Mouse (Mus musculus): ENCODE data around the gene Ppm1h. TPM values are rescaled to one million over a fixed set of nuclear protein-coding genes. Genes with fewer than 3 reads are reported as not detected.

The Ppm1h gene
- polyA plus RNA-seq, 1 experiment from 2014 or later: 26.0 TPM

DNA sequence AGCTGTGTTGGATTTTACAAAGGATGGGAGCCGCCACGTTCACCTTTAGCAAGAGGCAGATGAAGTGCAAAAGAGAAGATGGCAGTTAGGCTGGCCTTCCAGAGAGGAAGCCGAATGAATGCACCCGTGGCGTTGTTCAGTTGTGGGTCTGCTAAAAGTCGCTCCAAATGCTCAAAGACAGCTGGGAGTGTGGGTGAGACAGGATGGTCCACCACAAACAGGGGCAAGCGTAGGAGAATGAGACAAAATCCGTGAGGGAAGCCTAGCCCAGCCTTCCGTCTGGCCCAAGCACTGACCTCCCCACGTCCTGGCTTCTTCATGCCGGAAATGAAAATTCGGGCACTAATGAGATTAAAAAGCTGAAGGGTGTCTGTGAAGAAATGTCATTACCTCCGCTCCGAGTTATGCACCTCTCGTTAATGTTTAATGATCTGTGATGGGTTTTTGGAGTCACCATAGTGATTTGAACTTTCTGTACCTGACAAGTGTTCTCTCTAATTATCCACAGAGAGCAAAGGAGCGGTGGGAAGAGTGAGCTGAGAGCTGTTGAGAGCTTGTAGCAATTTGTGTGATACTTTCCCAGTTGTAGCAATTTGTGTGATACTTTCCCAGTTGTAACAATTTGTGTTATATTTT lies 148.3 kb downstream of the Ppm1h start:
- no peak for DNase-seq (ENCODE audit: low read depth, low spot score)
- POLR2A ChIA-PET: interaction anchor here (0.6 to 2.1 kb wide), 7 partner anchors 13 to 158 kb away, joined by 3 to 7 read pairs (median 4); no protein-coding TSS in a partner anchor
- CTCF ChIA-PET: interaction anchor here (1.2 to 2.6 kb wide), 4 partner anchors 17 to 68 kb away, joined by 3 to 10 read pairs (median 8); no protein-coding TSS in a partner anchor
- peak; percentile 75 for ATAC-seq
- no peaks in the 10 kb centered on the region for H3K27me3 ChIP-seq
- in situ Hi-C loops (cut with MboI; ENCODE audit: low pct_unique_long_range_greater_than_20kb): no loop called here
- no peak for TF ChIP-seq CTCF (IDR thresholded peaks at IDR 0.05)

DNA sequence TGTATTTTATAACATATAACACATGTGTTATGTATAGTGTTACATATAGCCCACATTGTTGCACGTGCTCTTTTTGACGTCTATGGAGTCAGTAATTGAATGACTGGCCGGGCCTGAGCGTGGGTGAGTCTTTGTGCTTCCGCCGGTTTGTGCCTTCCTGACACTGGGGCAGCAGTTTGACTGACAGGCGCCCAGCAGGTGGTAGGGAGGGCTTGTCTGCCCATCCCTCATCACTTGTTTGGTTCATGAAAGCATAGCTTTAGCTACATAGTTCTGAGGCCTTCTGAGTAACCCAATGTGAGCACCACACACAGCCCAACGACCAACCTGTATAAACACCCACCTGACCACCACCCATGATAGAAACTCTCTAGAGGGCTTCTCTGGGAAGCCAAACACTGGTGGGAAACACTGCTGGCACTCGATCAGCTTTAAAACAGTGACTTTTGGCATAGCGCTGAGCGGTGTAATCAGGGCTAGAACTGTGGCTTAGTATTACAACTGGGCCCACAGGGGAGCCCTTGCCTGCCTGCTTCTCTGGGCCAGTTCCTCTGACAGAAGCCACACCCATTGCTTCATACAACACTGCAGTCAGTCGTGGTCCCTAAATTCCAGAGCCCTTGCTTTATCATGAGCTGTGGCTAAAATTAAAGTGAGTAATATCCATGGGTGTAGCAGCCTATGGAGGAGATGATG lies 149.3 kb downstream of the Ppm1h start:
- no peaks in the 10 kb centered on the region for H3K27me3 ChIP-seq
- TF ChIP-seq CTCF (IDR thresholded peaks at IDR 0.05): no peak
- CTCF ChIA-PET: interaction anchor here (1.1 to 2.5 kb wide), 8 partner anchors 13 to 44 kb away, joined by 3 to 10 read pairs (median 6); no protein-coding TSS in a partner anchor
- ATAC-seq: peak; percentile 45
- no peak for DNase-seq (ENCODE audit: low read depth, low spot score)
- POLR2A ChIA-PET: interaction anchor here (1.6 to 2.1 kb wide), 3 partner anchors 14 to 157 kb away, joined by 5 to 7 read pairs (median 6); no protein-coding TSS in a partner anchor
- in situ Hi-C loops (cut with MboI; ENCODE audit: low pct_unique_long_range_greater_than_20kb): no loop called here

DNA sequence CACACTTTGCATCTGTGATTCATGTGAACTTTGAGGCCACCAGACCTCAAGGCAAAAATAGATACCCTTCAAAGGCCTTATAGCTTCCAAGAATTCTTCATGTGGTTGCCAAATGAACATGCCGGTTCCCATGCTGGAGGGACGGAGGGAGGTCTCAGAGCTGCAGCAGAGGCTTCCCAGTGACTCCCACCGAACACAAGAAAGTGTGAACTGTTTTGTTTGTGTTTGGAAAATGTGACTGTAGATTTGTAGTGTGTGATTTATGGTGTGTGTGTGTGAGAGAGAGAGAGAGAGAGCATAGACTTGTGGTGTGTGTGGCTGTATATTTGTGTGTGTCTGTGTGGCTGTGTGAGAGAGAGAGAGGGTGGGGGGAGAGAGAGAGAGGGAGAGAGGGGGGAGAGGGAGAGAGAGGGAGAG lies 151.2 kb downstream of the Ppm1h start:
- ATAC-seq (no peak), DNase-seq (ENCODE audit: low read depth, low spot score) (no peak)
- no peaks in the 10 kb centered on the region for H3K27me3 ChIP-seq
- no peak for TF ChIP-seq CTCF (IDR thresholded peaks at IDR 0.05)
- POLR2A ChIA-PET: interaction anchor here (0.6 to 1.4 kb wide), 3 partner anchors 16 to 51 kb away, joined by 3 to 4 read pairs (median 3); no protein-coding TSS in a partner anchor
- CTCF ChIA-PET: interaction anchor here (0.9 to 2.3 kb wide), 5 partner anchors 16 to 29 kb away, joined by 3 to 8 read pairs (median 3); no protein-coding TSS in a partner anchor
- in situ Hi-C loops (cut with MboI; ENCODE audit: low pct_unique_long_range_greater_than_20kb): no loop called here

DNA sequence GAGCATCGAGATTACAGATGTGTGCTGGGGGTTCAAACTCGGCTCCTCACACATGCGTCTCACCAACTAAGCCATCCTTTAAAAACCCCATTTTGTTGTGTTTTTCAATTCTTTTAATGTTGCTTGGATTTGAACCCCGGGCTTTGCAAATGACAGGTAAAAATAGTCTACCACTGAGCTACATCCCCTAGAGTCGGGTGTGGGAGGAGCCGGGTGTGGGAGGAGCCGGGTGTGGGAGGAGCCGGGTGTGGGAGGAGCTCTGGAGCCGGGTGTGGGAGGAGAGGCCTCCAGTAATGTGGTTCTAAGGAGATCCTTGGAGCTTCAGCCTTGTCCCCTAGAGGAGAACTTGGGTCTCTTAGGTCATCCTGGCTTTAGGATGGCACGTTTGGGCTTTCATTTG lies 152.1 kb downstream of the Ppm1h start:
- DNase-seq (ENCODE audit: low read depth, low spot score): no peak
- in situ Hi-C loops (cut with MboI; ENCODE audit: low pct_unique_long_range_greater_than_20kb): no loop called here
- H3K27me3 ChIP-seq: no peaks in the 10 kb centered on the region
- no peak for ATAC-seq
- no peak for TF ChIP-seq CTCF (IDR thresholded peaks at IDR 0.05)
- ChIA-PET POLR2A (interaction anchor here (0.7 kb wide), 2 partner anchors 11 to 54 kb away, joined by 4 to 6 read pairs; no protein-coding TSS in a partner anchor), CTCF (interaction anchor here (0.9 to 2.0 kb wide), 3 partner anchors 11 to 23 kb away, joined by 3 to 11 read pairs (median 6); no protein-coding TSS in a partner anchor)

DNA sequence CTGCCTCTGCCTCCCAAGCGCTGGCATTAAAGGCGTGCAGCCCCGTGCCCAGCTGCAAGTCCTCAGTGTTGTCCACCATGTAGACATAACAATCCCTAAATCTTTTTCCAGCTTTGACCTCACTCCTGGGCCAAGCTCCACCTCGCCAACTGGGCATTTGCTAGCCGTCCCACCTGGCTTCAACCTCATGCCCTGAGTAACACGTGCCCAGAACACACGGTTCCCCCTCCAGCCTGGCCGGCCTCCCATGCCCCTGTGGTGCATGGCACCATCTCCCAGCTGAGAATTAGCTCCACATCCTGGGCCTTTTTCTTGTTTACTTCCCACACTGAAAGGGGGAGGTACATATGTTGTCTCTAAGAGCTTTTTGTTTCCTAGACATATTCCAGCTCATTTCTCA lies 163.5 kb downstream of the Ppm1h start:
- ChIA-PET CTCF (interaction anchor here (0.9 to 2.7 kb wide), 2 partner anchors 10 to 14 kb away, joined by 4 to 11 read pairs; no protein-coding TSS in a partner anchor), POLR2A (interaction anchor here (0.6 to 0.9 kb wide), 2 partner anchors 11 to 140 kb away, joined by 3 to 4 read pairs; no protein-coding TSS in a partner anchor)
- H3K27me3 ChIP-seq: no peaks in the 10 kb centered on the region
- in situ Hi-C loops (cut with MboI; ENCODE audit: low pct_unique_long_range_greater_than_20kb): no loop called here
- DNase-seq (ENCODE audit: low read depth, low spot score) (no peak), ATAC-seq (no peak)
- TF ChIP-seq CTCF (IDR thresholded peaks at IDR 0.05): no peak

DNA sequence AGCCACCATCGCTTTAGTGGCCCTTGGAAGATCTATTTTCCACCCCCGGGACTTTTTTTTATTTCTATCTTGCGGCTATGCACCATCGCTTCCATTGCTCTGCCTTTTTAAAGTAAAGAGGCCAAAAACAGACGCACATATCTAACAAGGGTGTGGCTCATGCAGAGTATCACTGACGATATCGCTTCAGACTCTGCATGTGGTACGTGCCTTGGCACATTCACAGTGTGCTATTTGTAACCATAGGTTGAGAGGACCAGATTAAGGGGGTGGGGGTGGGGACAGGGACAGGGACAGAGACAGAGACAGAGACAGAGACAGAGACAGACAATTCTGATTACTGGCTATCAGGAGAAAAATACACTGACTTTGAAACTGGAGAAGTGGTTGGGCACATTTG lies 164.4 kb downstream of the Ppm1h start:
- H3K27me3 ChIP-seq: no peaks in the 10 kb centered on the region
- DNase-seq (ENCODE audit: low read depth, low spot score) (no peak), ATAC-seq (no peak)
- in situ Hi-C loops (cut with MboI; ENCODE audit: low pct_unique_long_range_greater_than_20kb): no loop called here
- ChIA-PET CTCF (interaction anchor here (0.9 kb wide), 1 partner anchor 15 kb away, joined by 4 read pairs; no protein-coding TSS in a partner anchor), POLR2A (no interaction called here)
- no peak for TF ChIP-seq CTCF (IDR thresholded peaks at IDR 0.05)

DNA sequence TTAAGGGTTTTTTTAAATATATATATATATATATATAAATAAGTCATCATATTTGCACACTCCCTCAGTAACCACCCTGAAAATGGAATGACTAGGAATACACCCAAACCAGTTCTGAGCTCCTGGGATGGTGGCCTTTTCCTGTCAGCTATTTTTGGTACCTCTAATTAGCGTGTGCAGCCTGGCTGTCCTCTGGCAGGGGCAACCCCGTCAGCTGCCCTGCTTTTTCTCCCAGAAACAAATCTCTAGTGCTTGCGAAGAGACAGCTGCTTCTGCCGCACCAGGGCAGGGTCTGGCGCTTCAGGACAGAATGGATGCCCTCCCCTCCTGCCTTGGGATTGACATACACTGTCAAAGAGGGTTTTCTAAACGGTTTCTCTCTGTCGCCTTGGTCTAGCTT lies 166.9 kb downstream of the Ppm1h start:
- ChIA-PET POLR2A (interaction anchor here (1.0 kb wide), 1 partner anchor 32 kb away, joined by 4 read pairs; no protein-coding TSS in a partner anchor), CTCF (interaction anchor here (0.7 to 2.4 kb wide), 6 partner anchors 14 to 38 kb away, joined by 3 to 8 read pairs (median 4); no protein-coding TSS in a partner anchor)
- no peaks in the 10 kb centered on the region for H3K27me3 ChIP-seq
- in situ Hi-C loops (cut with MboI; ENCODE audit: low pct_unique_long_range_greater_than_20kb): no loop called here
- no peak for ATAC-seq
- no peak for DNase-seq (ENCODE audit: low read depth, low spot score)
- no peak for TF ChIP-seq CTCF (IDR thresholded peaks at IDR 0.05)

DNA sequence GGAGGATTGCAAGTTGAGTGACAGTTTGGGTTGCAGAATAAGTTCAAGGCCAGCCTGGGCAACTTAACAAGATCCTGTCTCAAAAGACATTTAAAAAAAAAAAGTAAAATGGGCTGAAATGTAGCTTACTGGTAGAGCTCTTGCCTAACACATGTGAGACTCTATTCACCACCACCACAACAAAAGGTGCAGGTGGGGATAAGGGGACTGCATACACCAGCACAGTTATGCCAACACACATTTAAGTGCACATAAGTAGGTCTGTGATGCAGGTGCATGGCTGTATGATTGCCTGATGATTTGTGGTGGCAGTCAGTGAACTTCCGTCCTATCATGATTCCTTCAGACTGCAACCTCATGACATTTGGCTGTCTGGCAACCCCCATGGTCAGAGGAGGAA lies 167.9 kb downstream of the Ppm1h start:
- DNase-seq (ENCODE audit: low read depth, low spot score): no peak
- TF ChIP-seq CTCF (IDR thresholded peaks at IDR 0.05): no peak
- ChIA-PET POLR2A (no interaction called here), CTCF (interaction anchor here (1.5 to 2.4 kb wide), 3 partner anchors 15 to 24 kb away, joined by 3 to 8 read pairs (median 5); no protein-coding TSS in a partner anchor)
- no peak for ATAC-seq
- H3K27me3 ChIP-seq: no peaks in the 10 kb centered on the region
- in situ Hi-C loops (cut with MboI; ENCODE audit: low pct_unique_long_range_greater_than_20kb): no loop called here

DNA sequence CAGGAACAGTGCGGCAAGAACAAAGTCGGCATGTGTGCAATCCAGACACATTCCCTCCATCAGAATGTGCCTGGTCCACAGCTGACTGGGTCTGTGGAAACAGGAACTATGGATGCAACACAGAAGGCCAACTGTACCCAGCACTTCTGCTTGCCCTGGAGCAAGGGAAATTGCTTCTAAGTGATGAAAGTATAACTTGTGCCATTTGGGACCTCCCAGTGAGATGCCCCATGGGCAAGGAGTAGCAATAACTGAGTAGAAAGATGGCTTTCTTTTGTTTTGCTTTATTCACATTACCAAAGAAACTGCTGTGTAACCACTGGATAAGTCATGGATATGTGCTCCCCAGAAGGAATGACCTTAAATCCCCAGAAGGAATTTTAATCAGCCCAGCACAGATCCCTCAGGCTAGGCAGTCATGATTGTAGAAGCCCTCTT lies 169.5 kb downstream of the Ppm1h start:
- in situ Hi-C loops (cut with MboI; ENCODE audit: low pct_unique_long_range_greater_than_20kb): no loop called here
- no peak for TF ChIP-seq CTCF (IDR thresholded peaks at IDR 0.05)

More for the DNA sequence above, 169.5 kb downstream of the Ppm1h start:
- POLR2A ChIA-PET: interaction anchor here (0.7 to 2.4 kb wide), 8 partner anchors 20 to 136 kb away, joined by 3 to 19 read pairs (median 5); no protein-coding TSS in a partner anchor
- no peaks in the 10 kb centered on the region for H3K27me3 ChIP-seq
- ATAC-seq: peak; percentile 99
- peak; percentile 96 for DNase-seq (ENCODE audit: low read depth, low spot score)
- CTCF ChIA-PET: interaction anchor here (0.9 to 2.3 kb wide), 10 partner anchors 16 to 136 kb away, joined by 3 to 9 read pairs (median 6); no protein-coding TSS in a partner anchor
